Mouse (Mus musculus): ENCODE measurements around the gene 2010111I01Rik. TPM values are rescaled to one million over a fixed set of nuclear protein-coding genes. Genes with fewer than 3 reads are reported as not detected.

The 2010111I01Rik gene
- polyA plus RNA-seq, 2 experiments, result 10.7 to 13.6 TPM

DNA sequence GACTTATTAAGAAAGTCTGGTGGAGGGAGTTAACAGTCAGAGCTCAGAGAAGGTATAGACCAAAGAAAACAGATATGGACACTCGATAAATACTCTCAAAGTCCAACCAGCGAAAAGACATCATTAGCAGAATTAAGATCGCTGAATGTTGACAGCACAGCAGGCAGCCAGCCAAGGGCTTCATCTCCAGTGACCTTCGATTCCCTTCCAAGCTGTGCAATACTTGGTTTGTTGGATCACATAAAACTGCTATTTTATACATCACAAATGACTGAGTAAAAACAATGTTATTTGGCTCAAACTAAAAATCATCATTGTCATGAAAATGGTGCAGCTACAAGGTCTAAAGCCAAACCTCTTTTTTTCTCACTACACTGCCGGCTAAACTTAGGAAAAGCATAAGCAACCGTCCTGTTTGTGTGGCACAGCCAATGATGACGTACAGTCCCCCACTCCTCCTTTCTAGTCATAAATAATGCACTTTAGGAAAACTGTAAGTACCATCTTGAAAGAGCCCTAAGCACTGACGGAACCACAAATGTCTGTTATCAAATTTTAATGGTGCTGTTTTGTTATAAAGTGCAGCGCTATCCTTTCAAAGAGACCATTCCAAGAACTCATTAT, 34.8 kb upstream of the 2010111I01Rik start:
- Histone ChIP-seq H3K27me3 (ENCODE audit: control insufficient read depth, insufficient read depth, low read length) (no peaks in the 10 kb centered on the region), H3K4me2 (ENCODE audit: low read depth) (no peak overlapping the region), H3K9me3 (ENCODE audit: control insufficient read depth, low read length) (no peaks in the 10 kb centered on the region), H3K4me3 (ENCODE audit: insufficient read depth in 1 of 2, low read depth in 2 of 2, low read length in 2 of 2) (no peak overlapping the region), H3K4me1 (replicated peaks; ENCODE audit: control insufficient read depth in 2 of 2, insufficient read depth in 2 of 2, low read length in 1 of 2) (no peaks in the 10 kb centered on the region), H3K36me3 (replicated peaks; ENCODE audit: control insufficient read depth, insufficient read depth, low read depth) (no peaks in the 10 kb centered on the region), H3K9ac (replicated peaks) (no peak overlapping the region), H3K27ac (no peak overlapping the region)
- DNase-seq (ENCODE audit: low read depth in 3 of 3, low spot score in 3 of 3) (no peak), ATAC-seq (ENCODE audit: insufficient read depth) (no peak)
- 76% methylated on average over 9 of the region's 9 CpGs for WGBS (ENCODE audit: insufficient replicate concordance)
- TF ChIP-seq EP300 (IDR thresholded peaks at IDR 0.05; ENCODE audit: low read depth), result no peak
- no peak for TF ChIP-seq CTCF (IDR thresholded peaks at IDR 0.05; ENCODE audit: low read depth)

DNA sequence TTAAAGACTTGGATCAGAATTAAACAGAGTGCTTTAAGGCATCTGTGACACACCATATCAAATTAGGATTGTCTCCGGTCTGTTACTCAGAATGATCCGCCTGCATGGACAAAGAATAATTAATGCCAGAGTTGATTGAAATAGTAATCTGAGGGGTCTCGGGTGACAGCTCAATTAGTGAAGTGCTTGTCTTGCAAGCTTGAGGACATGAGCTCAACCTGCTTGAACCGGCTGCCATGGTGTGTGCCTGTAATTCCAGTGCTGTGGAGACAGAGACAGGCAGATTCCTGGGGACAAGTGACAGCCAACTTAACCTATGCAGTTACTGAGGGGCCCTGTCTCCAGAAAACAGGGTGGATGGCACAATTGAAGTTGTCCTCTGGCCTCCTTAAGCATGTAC, 32.2 kb upstream of the 2010111I01Rik start:
- Histone ChIP-seq H3K9ac (replicated peaks) (no peak overlapping the region), H3K4me3 (ENCODE audit: insufficient read depth in 1 of 2, low read depth in 2 of 2, low read length in 2 of 2) (no peak overlapping the region), H3K27me3 (ENCODE audit: control insufficient read depth, insufficient read depth, low read length) (no peaks in the 10 kb centered on the region), H3K36me3 (replicated peaks; ENCODE audit: control insufficient read depth, insufficient read depth, low read depth) (no peaks in the 10 kb centered on the region), H3K4me2 (ENCODE audit: low read depth) (no peak overlapping the region), H3K9me3 (ENCODE audit: control insufficient read depth, low read length) (no peaks in the 10 kb centered on the region), H3K4me1 (replicated peaks; ENCODE audit: control insufficient read depth in 2 of 2, insufficient read depth in 2 of 2, low read length in 1 of 2) (0 out of 4 replicates have a peak, but pooled peaks cover 0 to 2% of the 10 kb centered on the region in 2 experiments), H3K27ac (no peak overlapping the region)
- WGBS (ENCODE audit: insufficient replicate concordance), result 75% methylated on average over 4 of the region's 4 CpGs
- no peak for DNase-seq (ENCODE audit: low read depth in 3 of 3, low spot score in 3 of 3)
- TF ChIP-seq CTCF (IDR thresholded peaks at IDR 0.05; ENCODE audit: low read depth) (no peak), EP300 (IDR thresholded peaks at IDR 0.05; ENCODE audit: low read depth) (no peak)
- ATAC-seq (ENCODE audit: insufficient read depth), result no peak

DNA sequence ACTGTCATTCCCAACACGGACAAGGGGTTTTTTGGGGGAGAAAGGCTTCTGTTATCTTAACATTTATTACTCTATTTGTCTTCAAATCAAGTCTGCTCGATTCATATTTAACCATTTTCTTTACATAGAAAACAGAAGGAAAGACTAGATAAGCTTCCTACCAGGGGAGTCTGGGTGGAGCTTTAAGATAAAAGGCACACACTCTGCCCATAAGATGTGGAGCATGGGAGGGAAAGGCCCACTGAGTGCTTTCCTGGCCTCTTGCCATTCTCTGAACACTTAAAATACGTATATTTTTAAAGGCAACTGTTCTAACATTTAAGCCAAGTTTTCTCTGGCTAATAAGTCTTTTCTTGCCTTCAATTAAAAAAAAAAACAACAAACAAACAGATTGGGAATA, 25.3 kb upstream of the 2010111I01Rik start:
- H3K4me1 ChIP-seq (replicated peaks; ENCODE audit: control insufficient read depth in 2 of 2, insufficient read depth in 2 of 2, low read length in 1 of 2), result peaks cover 17 to 28% of the 10 kb centered on the region in 2 experiments
- H3K9ac ChIP-seq (replicated peaks), result peak overlapping the region; percentile 48
- peak overlapping the region; percentile 67 for H3K4me2 ChIP-seq (ENCODE audit: low read depth)
- 17% methylated on average over 3 of the region's 3 CpGs for WGBS (ENCODE audit: insufficient replicate concordance)
- H3K27ac ChIP-seq, result peak overlapping the region; percentile 44
- peak; percentile 86 for TF ChIP-seq EP300 (IDR thresholded peaks at IDR 0.05; ENCODE audit: low read depth)
- TF ChIP-seq CTCF (IDR thresholded peaks at IDR 0.05; ENCODE audit: low read depth), result no peak
- H3K36me3 ChIP-seq (replicated peaks; ENCODE audit: control insufficient read depth, insufficient read depth, low read depth), result no peaks in the 10 kb centered on the region
- ATAC-seq (ENCODE audit: insufficient read depth) (peak; percentile 92), DNase-seq (ENCODE audit: low read depth in 3 of 3, low spot score in 3 of 3) (peak; percentile 69 to 74 (median 73))
- H3K27me3 ChIP-seq (ENCODE audit: control insufficient read depth, insufficient read depth, low read length), result no peaks in the 10 kb centered on the region
- H3K9me3 ChIP-seq (ENCODE audit: control insufficient read depth, low read length), result no peaks in the 10 kb centered on the region
- 0 out of 4 replicates have a peak overlapping the region, but pooled peaks of 1 of the 2 experiments have one; percentile 8 for H3K4me3 ChIP-seq (ENCODE audit: insufficient read depth in 1 of 2, low read depth in 2 of 2, low read length in 2 of 2)

DNA sequence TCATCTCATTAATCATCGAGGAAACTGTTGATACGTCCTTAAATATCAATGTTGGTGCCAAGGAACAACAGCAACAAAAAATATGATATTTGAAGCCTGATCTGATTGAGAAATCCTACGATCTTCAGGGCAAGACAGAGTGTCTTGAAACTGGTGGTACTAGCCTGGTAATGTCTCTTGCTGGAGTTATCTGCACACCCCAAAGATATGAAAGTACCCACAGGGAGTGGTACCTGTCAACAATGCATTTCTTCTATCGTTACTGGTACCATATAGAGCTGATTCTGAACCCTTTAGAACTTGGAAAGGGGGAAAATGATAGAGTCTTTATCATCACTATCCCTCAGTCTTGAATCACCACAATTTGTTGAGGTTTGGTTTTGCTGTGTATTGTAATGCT, 24.9 kb upstream of the 2010111I01Rik start:
- H3K4me1 ChIP-seq (replicated peaks; ENCODE audit: control insufficient read depth in 2 of 2, insufficient read depth in 2 of 2, low read length in 1 of 2), result peaks cover 17 to 28% of the 10 kb centered on the region in 2 experiments
- ATAC-seq (ENCODE audit: insufficient read depth) (peak; percentile 91), DNase-seq (ENCODE audit: low read depth in 3 of 3, low spot score in 3 of 3) (peak; percentile 17 to 42 (median 38))
- H3K4me3 ChIP-seq (ENCODE audit: insufficient read depth in 1 of 2, low read depth in 2 of 2, low read length in 2 of 2), result 0 out of 4 replicates have a peak overlapping the region, but pooled peaks of 1 of the 2 experiments have one; percentile 8
- peak overlapping the region; percentile 67 for H3K4me2 ChIP-seq (ENCODE audit: low read depth)
- H3K27me3 ChIP-seq (ENCODE audit: control insufficient read depth, insufficient read depth, low read length), result no peaks in the 10 kb centered on the region
- no peaks in the 10 kb centered on the region for H3K9me3 ChIP-seq (ENCODE audit: control insufficient read depth, low read length)
- peak overlapping the region; percentile 48 for H3K9ac ChIP-seq (replicated peaks)
- H3K27ac ChIP-seq, result peak overlapping the region; percentile 44
- TF ChIP-seq EP300 (IDR thresholded peaks at IDR 0.05; ENCODE audit: low read depth) (peak; percentile 11; the same call in 1 of the 2 replicates), CTCF (IDR thresholded peaks at IDR 0.05; ENCODE audit: low read depth) (no peak)
- H3K36me3 ChIP-seq (replicated peaks; ENCODE audit: control insufficient read depth, insufficient read depth, low read depth), result no peaks in the 10 kb centered on the region
- WGBS (ENCODE audit: insufficient replicate concordance), result 29% methylated on average over 4 of the region's 4 CpGs

DNA sequence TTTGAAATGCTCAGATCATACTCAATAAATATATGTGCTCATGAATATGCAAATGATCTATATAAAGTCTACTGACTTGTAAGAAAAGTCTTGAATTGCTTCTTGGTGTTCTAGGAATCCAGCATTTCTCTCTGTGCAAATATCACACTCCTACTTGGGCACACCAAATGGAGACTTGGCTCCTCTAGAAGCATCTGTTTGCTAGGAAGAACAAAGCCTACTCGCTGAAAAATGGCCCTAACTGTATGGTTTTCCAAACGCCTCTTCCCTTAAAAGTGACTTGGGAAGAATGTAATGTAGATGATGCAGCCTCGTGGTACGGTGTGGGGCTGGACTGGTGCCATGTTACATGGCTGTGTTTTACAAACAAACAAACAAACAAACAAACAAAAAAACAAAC, 24.0 kb upstream of the 2010111I01Rik start:
- H3K36me3 ChIP-seq (replicated peaks; ENCODE audit: control insufficient read depth, insufficient read depth, low read depth), result no peaks in the 10 kb centered on the region
- WGBS (ENCODE audit: insufficient replicate concordance), result 72% methylated on average over 4 of the region's 4 CpGs

More for the DNA sequence above, 24.0 kb upstream of the 2010111I01Rik start:
- Histone ChIP-seq H3K27me3 (ENCODE audit: control insufficient read depth, insufficient read depth, low read length) (no peaks in the 10 kb centered on the region), H3K4me2 (ENCODE audit: low read depth) (no peak overlapping the region), H3K9me3 (ENCODE audit: control insufficient read depth, low read length) (no peaks in the 10 kb centered on the region), H3K27ac (no peak overlapping the region), H3K9ac (replicated peaks) (no peak overlapping the region), H3K4me3 (ENCODE audit: insufficient read depth in 1 of 2, low read depth in 2 of 2, low read length in 2 of 2) (no peak overlapping the region), H3K4me1 (replicated peaks; ENCODE audit: control insufficient read depth in 2 of 2, insufficient read depth in 2 of 2, low read length in 1 of 2) (peaks cover 17 to 26% of the 10 kb centered on the region in 2 experiments)
- no peak for TF ChIP-seq EP300 (IDR thresholded peaks at IDR 0.05; ENCODE audit: low read depth)
- no peak for TF ChIP-seq CTCF (IDR thresholded peaks at IDR 0.05; ENCODE audit: low read depth)
- DNase-seq (ENCODE audit: low read depth in 3 of 3, low spot score in 3 of 3) (no peak), ATAC-seq (ENCODE audit: insufficient read depth) (no peak)

Data from liver, embryonic 14.5 days (tissue).